Mouse (Mus musculus) heart, embryonic 14.5 days (tissue): Measurements from ENCODE around the gene 2310011J03Rik. TPM values are rescaled to one million over a fixed set of nuclear protein-coding genes. Genes with fewer than 3 reads are reported as not detected.

ENCODE experiments used
- ATAC-seq: fragments of 200-750 bp; cut with Nextera tagmentation; 2 replicates; pipeline ENCODE4 v1.8.0; 2017; ENCODE audit warnings: low read depth, moderate TSS enrichment; ENCODE audit not compliant: insufficient number of reproducible peaks, insufficient read depth, low FRiP score
- H3K27ac ChIP-seq, 2 experiments: fragments of 200-500 bp in 1 of 2; fragments of 300-500 bp in 1 of 2; sonication (generic) in 1 of 2; replicated peaks in 1 of 2; 2 replicates each; pipeline ENCODE4 v1.5.1; 2012 to 2014; ENCODE audit warnings: low read depth in 2 of 2, low read length in 2 of 2, control low read depth in 1 of 2, mild to moderate bottlenecking in 1 of 2, mixed read lengths in 1 of 2; ENCODE audit not compliant: control insufficient read depth in 1 of 2, insufficient read depth in 1 of 2
- H3K27me3 ChIP-seq: fragments of 300-500 bp; sonication (generic); 2 replicates; pipeline ENCODE4 v1.6.1; 2014; ENCODE audit warnings: mild to moderate bottlenecking, low read length, control low read depth; ENCODE audit not compliant: control insufficient read depth, insufficient read depth
- H3K36me3 ChIP-seq: fragments of 300-500 bp; sonication (generic); 2 replicates; pipeline ENCODE4 v1.6.1; 2014; ENCODE audit warnings: mild to moderate bottlenecking, control low read depth, low read length, mixed read lengths; ENCODE audit not compliant: control insufficient read depth, insufficient read depth
- H3K4me1 ChIP-seq, 2 experiments: fragments of 200-500 bp in 1 of 2; fragments of 300-500 bp in 1 of 2; sonication (generic) in 1 of 2; 2 replicates each; pipeline ENCODE4 v1.6.1; 2012 to 2014; ENCODE audit warnings: low read length in 2 of 2, control low read depth in 1 of 2, mixed read lengths in 1 of 2; ENCODE audit not compliant: control insufficient read depth in 2 of 2, insufficient read depth in 2 of 2
- H3K4me2 ChIP-seq: fragments of 300-500 bp; sonication (generic); 2 replicates; pipeline ENCODE4 v1.6.1; 2014; ENCODE audit warnings: mild to moderate bottlenecking, low read length
- H3K4me3 ChIP-seq, 2 experiments: fragments of 200-500 bp in 1 of 2; fragments of 300-500 bp in 1 of 2; sonication (generic) in 1 of 2; 2 replicates each; pipeline ENCODE4 v1.5.1; 2012 to 2014; ENCODE audit warnings: low read length in 2 of 2, mild to moderate bottlenecking in 2 of 2, control low read depth in 1 of 2, low read depth in 1 of 2, moderate library complexity in 1 of 2; ENCODE audit not compliant: control insufficient read depth in 1 of 2, insufficient read depth in 1 of 2
- H3K9ac ChIP-seq: fragments of 300-500 bp; sonication (generic); 2 replicates; pipeline ENCODE4 v1.6.1; 2014; ENCODE audit warnings: mild to moderate bottlenecking, low read length
- H3K9me3 ChIP-seq: fragments of 300-500 bp; sonication (generic); 2 replicates; pipeline ENCODE4 v1.6.1; 2016; ENCODE audit warnings: low read length, control low read depth; ENCODE audit not compliant: control insufficient read depth
- WGBS: fragments of 180-500 bp; shearing (Covaris S2); extraction: QIAGEN DNeasy Blood & Tissue Kit; methylation state at CpG from one replicate; pipeline ENCODE4 v1.1.7; 2014; 5-methylcytosine and 5-hydroxymethylcytosine counted together
- polyA plus RNA-seq: library from polyadenylated mRNA; unstranded; fragments of >200 nt; fragmentation: Nextera tagmentation; extraction: Ambion mirVana; gene quantifications from 2 replicates; pipeline ENCODE4 v1.2.1, GENCODE M21; 2014

Gene 2310011J03Rik
- polyA plus RNA-seq, 1 experiment from 2014 or later: 30.8 TPM

DNA sequence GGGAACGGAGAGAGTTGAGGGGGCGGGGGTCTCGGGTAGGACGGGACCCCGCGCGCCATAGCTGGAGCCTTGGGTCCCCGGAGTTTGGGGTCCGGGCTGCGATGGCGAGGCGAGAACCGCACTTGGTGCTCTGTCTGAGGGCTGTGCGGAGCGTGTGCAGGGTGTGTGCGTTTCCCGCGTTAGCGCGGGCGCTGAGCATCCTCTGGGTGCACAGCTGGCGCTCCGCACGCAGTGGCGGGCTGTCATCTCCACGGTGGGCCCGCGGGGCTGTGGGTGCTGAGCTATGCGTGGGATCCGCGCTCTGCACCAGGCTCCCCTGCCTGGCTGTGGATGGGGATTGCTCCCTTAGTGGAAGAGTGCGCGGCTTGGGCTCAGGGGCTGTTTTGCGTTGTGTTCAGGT, 36.4 kb upstream of the 2310011J03Rik start:
- H3K27me3 ChIP-seq: peaks cover 85% of the 10 kb centered on the region
- H3K4me3 ChIP-seq: peak overlapping the region in 1 of 2 experiments; percentile 34; a peak in 2 of 4 replicates
- peak overlapping the region; percentile 55 for H3K4me2 ChIP-seq
- no peak overlapping the region for H3K9ac ChIP-seq
- ATAC-seq: no peak
- H3K36me3 ChIP-seq: no peaks in the 10 kb centered on the region
- H3K27ac ChIP-seq: no peak overlapping the region
- H3K4me1 ChIP-seq: peaks cover 0 to 9% of the 10 kb centered on the region in 2 experiments; a peak in 2 of 4 replicates
- no peaks in the 10 kb centered on the region for H3K9me3 ChIP-seq
- WGBS: 4% methylated on average over 32 of the region's 34 CpGs

DNA sequence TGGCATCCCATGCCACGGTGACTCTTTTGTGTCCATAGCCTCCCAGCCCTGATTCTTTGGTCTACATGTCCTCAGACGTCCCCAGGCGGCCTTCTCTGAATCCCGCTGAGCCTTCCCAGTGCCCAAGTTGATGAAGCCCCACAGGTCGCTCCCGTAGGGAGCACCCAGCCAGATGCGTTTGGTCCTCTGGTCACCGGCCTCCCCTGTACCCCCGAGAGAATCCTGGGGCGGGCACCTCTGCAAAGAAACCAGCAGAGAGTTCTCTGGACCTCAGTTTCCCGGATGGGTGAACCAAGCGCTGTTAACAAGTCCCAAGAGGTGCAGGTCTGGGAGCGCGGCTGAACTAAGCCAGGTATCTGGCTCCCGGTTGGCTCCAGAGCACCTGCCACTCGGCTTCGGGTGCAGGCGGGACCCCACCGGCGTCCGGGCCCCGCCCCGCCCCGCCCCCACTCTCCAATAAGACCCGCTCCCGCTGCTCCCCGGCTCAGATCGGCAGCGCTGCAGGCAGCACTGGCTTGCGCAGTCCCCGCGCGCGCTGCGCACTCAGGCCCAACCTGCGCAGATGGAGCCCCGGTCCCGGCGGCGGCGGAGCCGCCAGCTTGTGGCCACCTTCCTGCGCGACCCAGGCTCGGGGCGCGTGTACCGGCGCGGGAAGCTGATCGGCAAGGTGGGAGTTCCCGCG, 35.8 kb upstream of the 2310011J03Rik start, which contains the start of gene Plk5:
Gene Plk5, plus strand, starts transcription at position 459 of the 682 bp plus-strand sequence.
- H3K4me1 ChIP-seq: peaks cover 0 to 9% of the 10 kb centered on the region in 2 experiments; a peak in 2 of 4 replicates
- H3K36me3 ChIP-seq: no peaks in the 10 kb centered on the region
- H3K27ac ChIP-seq: no peak within 1 kb of the TSS
- peaks cover 91% of the 10 kb centered on the region for H3K27me3 ChIP-seq
- no peaks in the 10 kb centered on the region for H3K9me3 ChIP-seq
- no peak within 1 kb of the TSS for H3K9ac ChIP-seq
- 2% methylated on average over 52 of the region's 53 CpGs for WGBS
- H3K4me2 ChIP-seq: peak within 1 kb of the TSS; percentile 55
- ATAC-seq: no peak
- peak within 1 kb of the TSS in 1 of 2 experiments; percentile 34; a peak in 2 of 4 replicates for H3K4me3 ChIP-seq

DNA sequence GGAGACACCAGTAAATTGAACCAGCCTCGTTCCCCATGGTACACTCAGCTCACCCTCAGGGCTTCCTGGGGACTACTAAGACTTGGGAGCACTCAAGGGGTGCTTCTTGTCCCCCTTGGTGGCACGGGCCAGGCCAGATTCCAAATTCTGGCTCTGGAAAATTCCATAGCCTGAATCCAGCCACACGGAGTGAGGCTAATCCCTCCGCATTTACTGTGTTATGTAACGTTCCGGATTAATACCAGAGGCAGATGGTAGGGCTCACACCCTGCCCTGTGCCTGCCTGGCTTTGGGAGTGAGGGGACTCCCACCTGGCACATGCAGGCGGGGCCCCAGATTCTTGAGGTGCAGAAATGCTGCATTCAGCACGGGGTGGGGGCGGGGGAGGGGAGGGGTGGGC, 35.1 kb upstream of the 2310011J03Rik start:
- Histone ChIP-seq H3K4me3 (no peak overlapping the region), H3K4me1 (peaks cover 0 to 9% of the 10 kb centered on the region in 2 experiments; a peak in 2 of 4 replicates), H3K9ac (no peak overlapping the region)

DNA sequence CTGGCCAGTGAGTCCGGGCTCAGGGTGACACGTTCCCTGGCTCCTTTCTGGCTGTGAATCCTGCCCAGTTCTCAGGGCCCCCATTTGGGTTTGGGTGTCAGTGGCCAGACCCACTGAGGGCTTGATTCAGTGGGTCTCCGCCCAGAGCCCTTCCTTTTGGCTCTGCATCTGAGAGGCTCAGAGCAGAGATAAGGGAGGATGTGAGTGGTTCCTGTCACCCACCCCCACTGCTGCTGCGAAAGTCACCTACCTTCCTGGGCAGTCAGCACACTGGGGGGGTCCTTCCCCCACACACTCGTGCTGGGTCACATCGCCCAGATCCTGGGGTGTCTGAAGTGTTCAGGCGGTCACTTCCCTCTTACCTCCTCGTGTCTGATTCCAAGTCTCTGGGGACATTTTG, 32.4 kb upstream of the 2310011J03Rik start:
- Histone ChIP-seq H3K4me2 (no peak overlapping the region), H3K27me3 (peaks cover 88% of the 10 kb centered on the region), H3K36me3 (no peaks in the 10 kb centered on the region), H3K9ac (no peak overlapping the region), H3K4me1 (peaks cover 9 to 26% of the 10 kb centered on the region in 2 experiments; a peak in 3 of 4 replicates), H3K27ac (no peak overlapping the region), H3K4me3 (no peak overlapping the region), H3K9me3 (no peaks in the 10 kb centered on the region)
- 40% methylated on average over 8 of the region's 8 CpGs for WGBS
- ATAC-seq: no peak

More for the DNA sequence above, 35.1 kb upstream of the 2310011J03Rik start:
- no peak overlapping the region for H3K27ac ChIP-seq
- H3K27me3 ChIP-seq: peaks cover 93% of the 10 kb centered on the region
- 15% methylated on average over 9 of the region's 9 CpGs for whole genome bisulfite sequencing
- no peak for ATAC-seq
- H3K9me3 ChIP-seq: no peaks in the 10 kb centered on the region
- H3K4me2 ChIP-seq: no peak overlapping the region
- no peaks in the 10 kb centered on the region for H3K36me3 ChIP-seq

DNA sequence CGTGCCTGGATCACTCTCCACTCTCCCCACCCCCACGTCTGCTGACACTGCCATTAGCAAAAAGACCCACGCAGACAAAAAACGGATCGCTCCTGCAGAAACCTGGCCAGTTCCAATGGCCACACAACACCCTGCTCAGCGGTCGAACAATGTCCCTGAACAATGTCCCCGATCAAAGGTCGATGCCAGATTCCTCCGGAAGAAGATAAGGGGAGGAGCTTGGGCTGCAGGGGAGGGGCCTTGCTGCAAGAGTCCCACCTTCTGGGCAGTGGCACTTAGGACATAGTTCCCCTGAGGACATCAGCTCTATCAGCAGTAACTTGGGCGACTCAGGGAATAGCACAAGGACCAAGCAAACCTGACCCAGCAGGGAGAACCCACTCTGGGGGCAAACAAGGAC, 31.6 kb upstream of the 2310011J03Rik start:
- Histone ChIP-seq H3K9me3 (no peaks in the 10 kb centered on the region), H3K4me3 (no peak overlapping the region), H3K4me1 (peaks cover 12 to 30% of the 10 kb centered on the region in 2 experiments; a peak in 3 of 4 replicates), H3K27me3 (peaks cover 87% of the 10 kb centered on the region), H3K4me2 (no peak overlapping the region), H3K9ac (no peak overlapping the region), H3K27ac (no peak overlapping the region), H3K36me3 (no peaks in the 10 kb centered on the region)
- 29% methylated on average over 11 of the region's 11 CpGs for WGBS
- no peak for ATAC-seq

DNA sequence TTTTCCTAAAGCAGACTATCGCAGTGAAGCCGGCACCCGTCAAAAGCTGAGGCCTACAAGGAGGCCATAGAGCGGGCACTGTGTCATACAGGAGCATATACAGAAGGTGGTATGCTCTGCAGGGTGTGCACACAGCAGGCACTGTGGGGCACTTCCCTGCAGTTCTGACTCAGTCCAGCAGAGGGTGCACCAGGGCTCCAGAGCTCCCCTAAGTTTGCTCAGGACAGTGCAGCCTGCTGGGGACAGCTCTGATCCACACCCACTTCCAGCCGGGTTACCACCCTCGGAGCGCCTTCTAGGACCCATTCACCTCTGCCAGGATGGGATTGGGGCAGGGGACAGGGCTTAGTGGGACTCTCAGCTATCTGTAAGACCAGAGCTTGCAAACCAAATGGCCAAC, 30.0 kb upstream of the 2310011J03Rik start:
- peaks cover 12 to 24% of the 10 kb centered on the region in 2 experiments; a peak in 3 of 4 replicates for H3K4me1 ChIP-seq
- no peak overlapping the region for H3K27ac ChIP-seq
- peak; percentile 63 for ATAC-seq
- no peaks in the 10 kb centered on the region for H3K36me3 ChIP-seq
- peaks cover 84% of the 10 kb centered on the region for H3K27me3 ChIP-seq
- H3K4me3 ChIP-seq: no peak overlapping the region
- H3K9me3 ChIP-seq: no peaks in the 10 kb centered on the region
- WGBS: 4% methylated on average over 7 of the region's 7 CpGs
- H3K4me2 ChIP-seq: no peak overlapping the region
- no peak overlapping the region for H3K9ac ChIP-seq

DNA sequence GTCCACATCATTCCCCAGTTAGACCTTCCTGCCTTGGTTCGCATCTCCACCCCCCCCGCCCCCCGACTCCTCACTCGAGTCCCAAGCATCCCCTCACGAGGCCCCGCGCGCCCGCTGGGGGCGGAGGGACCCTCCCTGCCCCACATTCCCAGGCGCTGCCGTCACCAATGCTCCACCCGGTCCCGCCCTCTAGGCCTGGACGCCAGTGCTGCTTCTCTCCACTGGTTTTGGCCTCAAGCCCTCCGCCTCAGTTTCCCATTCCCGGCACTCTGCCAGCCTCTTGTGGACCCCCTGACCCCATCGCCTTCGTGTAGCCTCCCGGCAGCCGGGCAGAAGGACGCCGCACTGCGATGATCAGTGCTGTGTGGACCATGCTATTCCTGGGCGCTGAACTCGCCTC, 28.6 kb upstream of the 2310011J03Rik start:
- H3K27me3 ChIP-seq: peaks cover 84% of the 10 kb centered on the region
- no peak for ATAC-seq
- peaks cover 12 to 37% of the 10 kb centered on the region in 2 experiments; a peak in 3 of 4 replicates for H3K4me1 ChIP-seq
- no peaks in the 10 kb centered on the region for H3K36me3 ChIP-seq
- no peaks in the 10 kb centered on the region for H3K9me3 ChIP-seq
- peak overlapping the region; percentile 41 to 44; a peak in 3 of 4 replicates for H3K4me3 ChIP-seq
- 0 out of 4 replicates have a peak overlapping the region, but pooled peaks of 1 of the 2 experiments have one; percentile 19 for H3K27ac ChIP-seq
- peak overlapping the region; percentile 72 for H3K4me2 ChIP-seq
- WGBS: 15% methylated on average over 26 of the region's 26 CpGs
- H3K9ac ChIP-seq: peak overlapping the region; percentile 73; the same call in 1 of the 2 replicates
